Mouse (Mus musculus): ENCODE measurements around the gene Grip1. TPM values are rescaled to one million over a fixed set of nuclear protein-coding genes. Genes with fewer than 3 reads are reported as not detected.
A peak's percentile ranks its signal among the peaks of the same experiment; 100 is the strongest.

The Grip1 gene
- polyA plus RNA-seq, 1 experiment from 2014 or later, result 0.86 TPM

DNA sequence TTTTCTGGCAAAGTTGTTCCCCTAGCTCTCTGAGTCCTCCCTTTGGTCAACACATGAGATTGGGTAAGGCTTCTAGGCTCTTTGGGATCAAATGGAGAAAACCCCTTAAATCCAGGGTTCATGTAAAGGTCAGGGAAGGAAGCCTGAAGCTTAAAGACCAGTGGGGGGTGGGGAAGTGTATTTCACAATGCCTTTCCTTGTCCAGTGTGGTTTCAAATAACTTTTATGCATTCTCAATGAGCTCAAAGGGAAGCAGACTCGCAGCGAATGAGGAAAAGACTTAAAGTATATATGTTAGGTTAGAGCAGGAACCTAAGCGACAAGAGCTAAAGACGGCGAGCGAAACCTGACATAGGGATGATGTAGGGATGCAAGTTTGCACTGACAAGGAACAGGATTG is 131.0 kb downstream of the Grip1 start:
- Histone ChIP-seq H3K27ac (no peak overlapping the region), H3K4me1 (no peaks in the 10 kb centered on the region), H3K27me3 (replicated peaks) (no peaks in the 10 kb centered on the region), H3K9ac (no peak overlapping the region), H3K4me2 (no peak overlapping the region), H3K36me3 (no peaks in the 10 kb centered on the region), H3K9me3 (replicated peaks) (no peaks in the 10 kb centered on the region), H3K4me3 (no peak overlapping the region)
- no peak for ATAC-seq
- 69% methylated on average over 6 of the region's 6 CpGs for WGBS (ENCODE audit: insufficient replicate concordance)

DNA sequence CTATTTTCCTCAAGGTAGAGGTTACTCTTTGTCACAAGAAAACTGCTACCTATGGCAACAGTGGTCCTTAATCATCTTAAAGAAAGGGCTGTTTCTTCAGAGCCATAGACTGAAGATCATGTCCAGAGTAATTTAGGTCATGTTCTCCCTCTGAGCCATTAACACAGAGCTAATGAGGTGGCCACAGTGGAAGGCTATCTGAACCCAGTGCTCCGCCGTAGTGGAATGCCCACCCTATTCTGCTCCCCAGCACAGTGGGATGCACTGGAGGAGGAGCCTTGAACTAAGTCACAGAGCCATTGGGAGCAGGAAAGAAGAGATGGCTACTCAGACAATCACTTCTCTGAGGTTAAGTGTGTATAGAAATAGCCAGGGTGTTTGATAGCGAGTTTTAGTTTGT is 133.3 kb downstream of the Grip1 start:
- Histone ChIP-seq H3K27me3 (replicated peaks) (no peaks in the 10 kb centered on the region), H3K9me3 (replicated peaks) (no peaks in the 10 kb centered on the region), H3K4me1 (no peaks in the 10 kb centered on the region), H3K27ac (no peak overlapping the region), H3K4me3 (no peak overlapping the region), H3K36me3 (no peaks in the 10 kb centered on the region), H3K9ac (no peak overlapping the region), H3K4me2 (no peak overlapping the region)
- 73% methylated on average over 3 of the region's 3 CpGs for WGBS (ENCODE audit: insufficient replicate concordance)
- ATAC-seq, result no peak

DNA sequence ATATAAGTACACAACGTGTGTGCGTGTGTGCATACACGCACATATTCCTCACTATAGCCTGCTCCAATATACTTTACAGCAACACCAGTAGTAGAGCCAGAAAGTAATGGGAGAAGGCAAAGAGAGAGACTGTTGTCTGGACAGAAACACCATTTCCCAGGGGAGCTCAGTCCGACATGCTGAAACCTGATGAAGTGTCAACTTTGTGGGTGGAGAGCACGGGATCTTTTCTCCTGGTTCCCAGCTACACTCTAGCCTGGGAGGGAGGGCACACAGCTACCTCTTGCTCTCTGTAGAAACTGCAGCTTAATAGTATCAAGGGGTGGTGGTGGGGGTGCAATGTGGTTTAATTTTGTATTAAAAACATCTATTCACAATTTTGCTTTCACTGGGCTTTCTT is 143.2 kb downstream of the Grip1 start:
- Histone ChIP-seq H3K4me1 (no peaks in the 10 kb centered on the region), H3K9ac (no peak overlapping the region), H3K4me3 (no peak overlapping the region), H3K36me3 (no peaks in the 10 kb centered on the region), H3K4me2 (no peak overlapping the region), H3K27ac (no peak overlapping the region), H3K27me3 (replicated peaks) (no peaks in the 10 kb centered on the region), H3K9me3 (replicated peaks) (0 out of 2 replicates have a peak, but pooled peaks cover 3% of the 10 kb centered on the region)
- WGBS (ENCODE audit: insufficient replicate concordance), result 65% methylated on average over 5 of the region's 5 CpGs
- ATAC-seq, result no peak

DNA sequence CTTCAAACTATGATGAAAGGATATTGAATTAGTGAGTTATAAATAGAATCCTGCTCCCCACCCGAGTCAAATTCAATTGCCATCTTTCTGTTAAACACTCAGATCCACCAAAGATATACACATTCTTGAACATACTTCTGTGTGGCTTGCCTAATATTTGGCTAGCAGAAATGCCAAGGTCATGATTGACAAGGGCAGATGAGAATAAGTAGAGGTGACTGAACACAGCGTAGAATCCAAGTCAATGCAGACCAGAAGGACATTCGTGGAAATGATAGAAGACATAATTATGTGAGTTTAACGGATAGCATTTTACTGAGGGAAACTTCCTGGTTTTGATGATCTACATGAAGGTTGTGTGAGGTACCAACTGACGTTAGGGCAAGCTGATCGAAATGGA is 153.9 kb downstream of the Grip1 start:
- 73% methylated on average over 6 of the region's 6 CpGs for WGBS (ENCODE audit: insufficient replicate concordance)
- Histone ChIP-seq H3K4me1 (no peaks in the 10 kb centered on the region), H3K36me3 (no peaks in the 10 kb centered on the region), H3K9ac (no peak overlapping the region), H3K4me3 (no peak overlapping the region), H3K27ac (no peak overlapping the region), H3K4me2 (no peak overlapping the region), H3K9me3 (replicated peaks) (no peaks in the 10 kb centered on the region), H3K27me3 (replicated peaks) (no peaks in the 10 kb centered on the region)
- ATAC-seq, result no peak

DNA sequence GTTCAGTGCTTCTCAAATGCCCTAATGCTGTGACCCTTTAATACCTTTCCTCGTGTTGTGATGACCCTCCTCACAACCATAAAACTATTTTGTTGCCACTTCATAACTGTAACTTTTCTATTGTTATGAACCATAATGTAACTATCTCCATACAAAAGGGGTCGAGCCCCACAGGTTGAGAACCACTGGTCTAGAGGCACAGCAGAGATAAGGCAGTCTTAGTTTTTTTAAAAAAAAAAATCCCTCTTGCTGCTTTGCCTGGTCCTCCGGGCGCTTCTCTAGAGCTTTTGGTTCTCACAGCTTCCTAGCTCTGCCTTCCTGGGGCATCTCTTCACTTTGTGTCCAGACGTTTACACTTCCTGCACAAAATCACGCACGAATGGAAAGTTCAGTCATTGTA is 155.4 kb downstream of the Grip1 start:
- H3K9ac ChIP-seq, result no peak overlapping the region
- 68% methylated on average over 7 of the region's 7 CpGs for WGBS (ENCODE audit: insufficient replicate concordance)
- H3K36me3 ChIP-seq, result no peaks in the 10 kb centered on the region
- no peak for ATAC-seq
- H3K4me2 ChIP-seq, result no peak overlapping the region
- no peak overlapping the region for H3K27ac ChIP-seq
- H3K9me3 ChIP-seq (replicated peaks), result no peaks in the 10 kb centered on the region
- H3K4me3 ChIP-seq, result no peak overlapping the region
- H3K4me1 ChIP-seq, result no peaks in the 10 kb centered on the region
- no peaks in the 10 kb centered on the region for H3K27me3 ChIP-seq (replicated peaks)

DNA sequence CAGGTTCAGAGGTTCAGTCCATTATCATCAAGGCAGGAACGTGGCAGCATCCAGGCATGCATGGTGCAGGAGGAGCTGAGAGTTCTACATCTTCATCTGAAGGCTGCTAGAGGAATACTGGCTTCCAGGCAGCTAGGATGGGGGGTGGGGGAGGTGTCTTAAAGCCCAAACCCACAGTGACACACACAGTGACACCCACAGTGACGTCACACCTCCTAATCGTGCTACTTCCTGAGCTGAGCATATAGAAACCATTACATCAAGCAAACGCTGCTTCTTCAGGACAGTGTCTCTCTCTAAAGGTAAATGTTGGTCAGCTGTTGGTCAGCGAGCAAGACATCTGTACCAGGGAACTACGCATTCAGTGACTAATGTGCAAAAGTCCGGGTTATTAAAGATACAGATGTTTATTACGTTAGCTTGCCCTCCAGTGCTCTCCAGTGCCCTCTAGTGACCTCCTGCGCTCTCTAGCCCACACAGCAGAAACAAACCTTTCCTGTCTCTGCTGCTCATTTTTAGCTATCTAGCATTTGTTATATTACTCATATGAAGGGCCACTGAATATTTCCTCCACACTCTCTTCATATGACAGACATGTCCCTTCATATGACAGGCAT is 156.8 kb downstream of the Grip1 start:
- ATAC-seq, result no peak
- Histone ChIP-seq H3K27me3 (replicated peaks) (no peaks in the 10 kb centered on the region), H3K9ac (no peak overlapping the region), H3K4me1 (peaks cover 2% of the 10 kb centered on the region; the same call in 1 of the 2 replicates), H3K9me3 (replicated peaks) (no peaks in the 10 kb centered on the region), H3K4me3 (no peak overlapping the region), H3K36me3 (no peaks in the 10 kb centered on the region), H3K4me2 (peak overlapping the region; percentile 28; the same call in 1 of the 2 replicates), H3K27ac (no peak overlapping the region)
- 38% methylated on average over 9 of the region's 9 CpGs for WGBS (ENCODE audit: insufficient replicate concordance)

DNA sequence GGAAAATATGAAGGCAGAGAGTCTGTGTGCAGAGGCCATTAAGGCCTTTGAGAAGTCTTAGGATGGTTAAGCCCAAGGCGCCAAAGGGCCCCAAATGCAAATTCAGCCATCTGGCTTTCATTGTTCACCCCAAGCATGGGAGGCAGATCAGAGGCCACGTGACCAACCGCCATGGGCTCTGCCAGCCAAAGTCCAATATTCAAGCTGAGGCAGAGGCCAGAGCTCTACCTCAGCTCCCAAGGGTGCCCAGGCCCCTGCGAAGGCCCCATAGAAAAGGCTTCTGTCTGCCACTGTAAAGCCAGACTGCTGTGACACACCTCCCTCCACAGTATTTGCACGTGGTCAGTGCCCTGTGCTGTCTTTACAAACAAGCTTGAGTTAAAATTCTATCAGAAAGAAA is 158.4 kb downstream of the Grip1 start:
- 72% methylated on average over 5 of the region's 5 CpGs for WGBS (ENCODE audit: insufficient replicate concordance)
- Histone ChIP-seq H3K9ac (no peak overlapping the region), H3K27me3 (replicated peaks) (no peaks in the 10 kb centered on the region), H3K4me3 (no peak overlapping the region), H3K9me3 (replicated peaks) (no peaks in the 10 kb centered on the region), H3K27ac (no peak overlapping the region), H3K4me1 (peaks cover 7% of the 10 kb centered on the region), H3K36me3 (no peaks in the 10 kb centered on the region), H3K4me2 (no peak overlapping the region)
- ATAC-seq, result no peak

DNA sequence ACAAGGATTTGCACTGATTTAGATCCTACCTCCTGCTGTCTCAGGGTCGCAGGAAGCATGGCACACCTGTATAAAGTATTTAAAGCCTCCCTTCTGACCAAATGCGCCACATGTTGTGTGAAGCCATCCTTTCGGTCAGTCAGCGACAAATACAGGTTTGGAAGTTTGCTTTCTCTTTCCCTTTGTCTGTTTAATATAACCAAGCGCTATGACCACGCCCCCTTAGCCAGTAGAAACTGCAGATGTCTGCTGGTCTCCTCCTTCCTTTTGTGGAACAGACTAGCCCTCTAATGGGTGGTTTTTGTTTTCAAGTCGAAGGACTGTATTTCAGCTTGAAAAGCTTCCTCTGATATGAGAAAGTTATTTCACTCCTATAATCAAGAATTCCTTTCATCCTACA is 161.1 kb downstream of the Grip1 start:
- Histone ChIP-seq H3K27ac (no peak overlapping the region), H3K27me3 (replicated peaks) (no peaks in the 10 kb centered on the region), H3K4me1 (peaks cover 7% of the 10 kb centered on the region), H3K4me2 (no peak overlapping the region), H3K9me3 (replicated peaks) (0 out of 2 replicates have a peak, but pooled peaks cover 3% of the 10 kb centered on the region), H3K9ac (no peak overlapping the region), H3K36me3 (no peaks in the 10 kb centered on the region), H3K4me3 (no peak overlapping the region)
- WGBS (ENCODE audit: insufficient replicate concordance), result 38% methylated on average over 7 of the region's 7 CpGs
- ATAC-seq, result no peak

DNA sequence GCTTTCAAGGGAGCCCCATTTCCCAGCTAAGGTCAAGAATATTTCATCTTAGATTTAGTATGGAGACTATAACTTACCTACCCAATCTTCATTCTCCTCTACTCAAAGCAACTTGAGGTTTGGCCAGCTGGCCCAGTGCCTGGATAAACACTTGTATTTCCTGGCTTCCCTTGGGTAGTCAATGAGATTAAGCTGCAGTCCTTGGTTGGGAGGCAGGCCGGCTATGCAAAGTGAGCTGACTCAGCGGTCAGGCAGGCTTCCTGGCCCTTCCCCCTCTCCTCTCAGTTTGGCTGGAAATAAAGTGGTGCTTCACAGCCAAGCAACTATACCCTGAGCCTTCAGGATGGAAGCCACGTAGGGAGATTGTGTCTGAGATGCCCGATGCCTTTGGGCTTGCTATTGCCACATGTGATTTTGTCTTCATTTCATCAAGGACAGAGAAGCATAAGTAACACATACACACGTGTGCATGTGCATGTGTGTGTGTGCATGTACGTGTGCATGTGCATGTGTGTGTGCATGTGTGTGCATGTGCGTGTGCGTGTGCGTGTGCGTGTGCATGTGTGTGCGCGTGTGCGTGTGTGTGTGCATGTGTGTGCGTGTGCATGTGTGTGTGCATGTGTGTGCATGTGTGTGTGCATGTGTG is 161.7 kb downstream of the Grip1 start:
- H3K9me3 ChIP-seq (replicated peaks), result 0 out of 2 replicates have a peak, but pooled peaks cover 9% of the 10 kb centered on the region
- WGBS (ENCODE audit: insufficient replicate concordance), result 54% methylated on average over 14 of the region's 14 CpGs
- H3K27ac ChIP-seq, result no peak overlapping the region
- peaks cover 7% of the 10 kb centered on the region for H3K4me1 ChIP-seq
- no peaks in the 10 kb centered on the region for H3K27me3 ChIP-seq (replicated peaks)
- no peak overlapping the region for H3K9ac ChIP-seq
- ATAC-seq, result no peak
- no peak overlapping the region for H3K4me2 ChIP-seq
- no peaks in the 10 kb centered on the region for H3K36me3 ChIP-seq
- no peak overlapping the region for H3K4me3 ChIP-seq

DNA sequence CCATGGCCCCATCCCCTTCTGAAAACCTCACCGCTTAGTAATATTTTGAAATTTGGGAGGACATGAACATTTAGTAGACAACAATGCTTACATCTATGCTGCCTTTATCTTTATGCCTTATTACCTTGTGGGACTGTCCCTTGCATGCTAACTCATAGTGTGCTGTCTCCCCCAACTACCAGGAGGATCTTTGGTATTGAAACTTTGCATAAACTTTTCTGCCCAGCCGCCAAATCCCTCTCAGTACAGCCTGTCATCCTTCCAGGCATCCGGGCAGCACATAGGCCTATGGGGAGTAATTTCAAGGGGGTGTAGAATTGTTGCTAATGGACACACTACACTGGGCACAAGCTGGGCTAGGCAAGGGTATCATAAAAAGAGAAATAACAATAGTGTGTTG is 162.4 kb downstream of the Grip1 start:
- Histone ChIP-seq H3K36me3 (no peaks in the 10 kb centered on the region), H3K4me1 (peaks cover 7% of the 10 kb centered on the region), H3K27me3 (replicated peaks) (no peaks in the 10 kb centered on the region), H3K9me3 (replicated peaks) (0 out of 2 replicates have a peak, but pooled peaks cover 14% of the 10 kb centered on the region), H3K4me3 (no peak overlapping the region), H3K9ac (no peak overlapping the region), H3K4me2 (no peak overlapping the region), H3K27ac (no peak overlapping the region)
- no peak for ATAC-seq
- 70% methylated on average over 3 of the region's 3 CpGs for WGBS (ENCODE audit: insufficient replicate concordance)

DNA sequence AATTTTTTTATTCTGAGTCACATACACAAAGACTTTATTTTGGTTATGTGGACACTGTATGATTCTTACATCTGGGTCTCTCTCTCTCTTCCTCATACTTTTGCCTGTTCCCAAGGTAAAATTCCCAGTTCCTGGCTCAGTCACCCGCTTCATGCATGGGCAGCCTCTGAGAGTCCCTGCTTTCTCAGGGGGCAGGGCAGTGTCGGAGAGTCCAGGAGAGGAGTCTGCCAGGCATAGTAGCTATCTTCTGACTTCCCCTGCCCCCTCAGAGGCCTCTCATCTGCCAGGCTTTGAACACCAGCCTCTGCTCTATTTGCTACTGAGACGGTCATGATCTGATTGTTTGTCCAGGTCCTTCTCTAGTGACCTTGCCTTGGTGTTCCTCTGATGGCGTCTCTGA is 175.0 kb downstream of the Grip1 start:
- H3K4me1 ChIP-seq, result no peaks in the 10 kb centered on the region
- ATAC-seq, result no peak
- 58% methylated on average over 4 of the region's 4 CpGs for WGBS (ENCODE audit: insufficient replicate concordance)
- no peak overlapping the region for H3K9ac ChIP-seq
- H3K36me3 ChIP-seq, result no peaks in the 10 kb centered on the region
- no peaks in the 10 kb centered on the region for H3K9me3 ChIP-seq (replicated peaks)
- H3K4me2 ChIP-seq, result no peak overlapping the region
- no peak overlapping the region for H3K27ac ChIP-seq
- H3K4me3 ChIP-seq, result no peak overlapping the region
- no peaks in the 10 kb centered on the region for H3K27me3 ChIP-seq (replicated peaks)

DNA sequence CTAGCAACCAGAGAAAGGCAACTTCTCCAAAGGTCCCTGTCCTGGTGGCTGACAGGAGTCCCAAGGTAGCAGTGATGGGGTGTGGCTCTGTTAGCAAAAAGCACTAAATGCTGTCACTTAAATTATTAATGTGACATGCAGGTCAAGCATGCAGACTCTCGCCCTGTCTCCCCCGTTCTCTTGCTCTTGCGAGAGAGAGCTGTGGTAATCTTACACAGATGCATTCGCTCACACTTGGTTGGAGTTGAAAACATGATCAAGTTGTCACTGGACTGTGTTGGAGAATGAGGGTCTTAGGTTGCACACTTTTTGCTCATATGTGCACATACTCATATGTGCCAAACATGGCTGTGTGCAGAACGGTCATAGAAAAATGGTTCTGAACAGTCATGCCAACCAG is 176.8 kb downstream of the Grip1 start:
- WGBS (ENCODE audit: insufficient replicate concordance), result 80% methylated on average over 5 of the region's 5 CpGs
- no peak overlapping the region for H3K4me2 ChIP-seq
- H3K27me3 ChIP-seq (replicated peaks), result no peaks in the 10 kb centered on the region
- H3K36me3 ChIP-seq, result no peaks in the 10 kb centered on the region
- H3K4me1 ChIP-seq, result no peaks in the 10 kb centered on the region
- no peak for ATAC-seq
- no peak overlapping the region for H3K27ac ChIP-seq
- no peak overlapping the region for H3K4me3 ChIP-seq
- H3K9me3 ChIP-seq (replicated peaks), result no peaks in the 10 kb centered on the region
- no peak overlapping the region for H3K9ac ChIP-seq

DNA sequence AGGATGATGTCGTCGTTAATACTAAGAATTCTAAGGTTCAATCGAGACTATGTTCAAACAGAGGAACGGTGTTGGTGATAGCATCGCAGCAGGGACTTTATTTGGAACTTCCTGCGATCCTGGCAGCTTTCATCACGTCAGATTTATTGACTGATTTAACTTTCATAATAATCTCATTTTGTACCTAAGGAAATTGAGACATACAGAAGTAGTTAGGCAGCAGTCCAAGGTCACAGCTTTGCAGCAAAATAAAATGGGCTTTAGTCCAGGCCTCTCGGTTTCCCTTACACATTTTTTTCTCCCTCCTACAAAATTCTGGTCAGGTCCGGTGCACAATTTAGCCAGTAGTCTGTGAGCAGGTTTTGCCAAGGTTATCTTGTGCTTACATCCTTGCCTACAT is 178.3 kb downstream of the Grip1 start:
- Histone ChIP-seq H3K9ac (no peak overlapping the region), H3K4me1 (no peaks in the 10 kb centered on the region), H3K4me3 (no peak overlapping the region), H3K27ac (no peak overlapping the region), H3K4me2 (no peak overlapping the region), H3K36me3 (no peaks in the 10 kb centered on the region), H3K27me3 (replicated peaks) (no peaks in the 10 kb centered on the region), H3K9me3 (replicated peaks) (no peaks in the 10 kb centered on the region)
- WGBS (ENCODE audit: insufficient replicate concordance), result 71% methylated on average over 9 of the region's 9 CpGs
- no peak for ATAC-seq

All from liver, embryonic 12.5 days (tissue).